Mouse (Mus musculus): ENCODE results near the gene Igsf9. TPM values are rescaled to one million over a fixed set of nuclear protein-coding genes. Genes with fewer than 3 reads are reported as not detected.

Gene Igsf9
- polyA plus RNA-seq, 1 experiment = 40.6 TPM

GRCm38 (mm10) chr1:172481111-172481510 is 477 bp upstream of the Igsf9 start:
- TF ChIP-seq CTCF (IDR thresholded peaks at IDR 0.05; ENCODE audit: low read depth, low read length) = no peak
- TF ChIP-seq POLR2A (IDR thresholded peaks at IDR 0.05; ENCODE audit: insufficient read depth, low read length) = no peak
- no peak for TF ChIP-seq EP300 (IDR thresholded peaks at IDR 0.05; ENCODE audit: insufficient read depth, low read depth, low read length)
- Histone ChIP-seq H3K9ac (ENCODE audit: low read depth, poor library complexity, severe bottlenecking) (peak overlapping the region; percentile 66), H3K27ac (ENCODE audit: insufficient read depth, low read length) (peak overlapping the region; percentile 53), H3K9me3 (replicated peaks; ENCODE audit: control insufficient read depth, insufficient read depth, low read length, poor library complexity, severe bottlenecking) (no peaks in the 10 kb centered on the region), H3K36me3 (ENCODE audit: control insufficient read depth, insufficient read depth, low read length, poor library complexity, severe bottlenecking) (no peaks in the 10 kb centered on the region; the same call in 1 of the 2 replicates), H3K27me3 (ENCODE audit: control insufficient read depth, insufficient read depth, low read length, poor library complexity, severe bottlenecking) (no peaks in the 10 kb centered on the region), H3K4me3 (ENCODE audit: low read depth, low read length) (peak overlapping the region; percentile 53), H3K4me1 (ENCODE audit: control insufficient read depth, insufficient read depth, low read length) (peaks cover 2% of the 10 kb centered on the region)

DNA sequence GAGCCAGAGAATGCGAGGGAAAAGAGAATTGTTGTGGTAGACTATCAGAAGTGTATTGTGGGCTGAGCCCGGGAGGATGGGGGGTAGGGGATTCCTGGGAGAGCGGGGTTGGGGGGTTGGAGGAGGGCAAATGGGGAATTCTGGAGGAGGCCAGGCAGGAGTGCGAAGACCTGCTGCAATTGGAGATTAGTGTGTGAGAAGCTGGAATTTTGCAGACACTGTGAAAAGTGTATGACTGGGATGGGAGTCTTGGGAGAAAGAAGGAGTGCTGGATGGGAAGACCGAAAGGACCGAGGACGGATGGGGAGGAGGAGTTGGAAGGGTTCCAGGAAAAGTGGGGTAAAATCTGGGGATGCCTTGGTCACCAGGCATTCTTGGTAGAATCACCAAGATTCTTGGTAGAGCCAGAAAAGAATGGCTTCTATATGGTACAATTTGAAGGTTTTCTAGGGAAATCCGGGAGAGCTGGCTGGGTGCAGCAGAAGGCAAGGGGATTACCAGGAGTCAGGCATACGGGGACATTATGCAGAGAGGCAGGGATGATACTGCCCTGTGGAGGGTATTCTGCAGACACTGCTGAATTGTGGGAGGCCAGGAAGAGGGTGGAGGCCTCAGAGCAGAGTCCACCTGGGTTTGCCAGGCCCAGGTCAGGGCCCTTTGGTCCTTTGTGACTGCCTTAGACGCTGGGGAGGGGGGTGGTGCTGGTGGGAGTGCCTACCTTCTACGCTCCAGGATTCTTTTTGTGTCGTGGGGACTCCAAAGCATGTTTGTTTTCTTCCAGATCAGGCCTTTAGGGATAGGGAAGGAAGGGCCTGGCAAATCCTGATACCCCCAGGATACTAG is 1.2 kb downstream of the Igsf9 start:
- TF ChIP-seq EP300 (IDR thresholded peaks at IDR 0.05; ENCODE audit: insufficient read depth, low read depth, low read length) (no peak), CTCF (IDR thresholded peaks at IDR 0.05; ENCODE audit: low read depth, low read length) (no peak), POLR2A (IDR thresholded peaks at IDR 0.05; ENCODE audit: insufficient read depth, low read length) (no peak)
- Histone ChIP-seq H3K27ac (ENCODE audit: insufficient read depth, low read length) (no peak overlapping the region), H3K36me3 (ENCODE audit: control insufficient read depth, insufficient read depth, low read length, poor library complexity, severe bottlenecking) (no peaks in the 10 kb centered on the region; the same call in 1 of the 2 replicates), H3K9ac (ENCODE audit: low read depth, poor library complexity, severe bottlenecking) (peak overlapping the region; percentile 52), H3K27me3 (ENCODE audit: control insufficient read depth, insufficient read depth, low read length, poor library complexity, severe bottlenecking) (no peaks in the 10 kb centered on the region), H3K9me3 (replicated peaks; ENCODE audit: control insufficient read depth, insufficient read depth, low read length, poor library complexity, severe bottlenecking) (no peaks in the 10 kb centered on the region), H3K4me1 (ENCODE audit: control insufficient read depth, insufficient read depth, low read length) (peaks cover 2% of the 10 kb centered on the region), H3K4me3 (ENCODE audit: low read depth, low read length) (peak overlapping the region; percentile 49)

DNA sequence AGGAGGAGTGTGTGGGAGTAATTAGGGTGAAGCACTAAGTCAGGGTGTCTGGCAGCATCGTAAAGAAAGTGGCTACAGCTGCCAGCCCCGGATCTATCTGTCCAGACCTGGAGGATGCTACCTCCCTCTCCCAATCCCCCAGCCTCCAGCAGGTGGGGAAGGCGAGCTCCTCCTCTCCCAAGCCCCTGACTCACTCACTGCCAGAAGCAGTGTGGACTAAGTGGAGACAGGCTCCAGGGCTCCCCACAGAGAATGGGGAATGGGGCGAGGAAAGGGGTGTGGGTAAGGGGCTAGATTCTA is 1.7 kb downstream of the Igsf9 start:
- Histone ChIP-seq H3K27ac (ENCODE audit: insufficient read depth, low read length) (no peak overlapping the region), H3K27me3 (ENCODE audit: control insufficient read depth, insufficient read depth, low read length, poor library complexity, severe bottlenecking) (no peaks in the 10 kb centered on the region), H3K9ac (ENCODE audit: low read depth, poor library complexity, severe bottlenecking) (peak overlapping the region; percentile 52; the same call in 1 of the 2 replicates), H3K4me3 (ENCODE audit: low read depth, low read length) (peak overlapping the region; percentile 49), H3K4me1 (ENCODE audit: control insufficient read depth, insufficient read depth, low read length) (peaks cover 2% of the 10 kb centered on the region), H3K36me3 (ENCODE audit: control insufficient read depth, insufficient read depth, low read length, poor library complexity, severe bottlenecking) (no peaks in the 10 kb centered on the region; the same call in 1 of the 2 replicates), H3K9me3 (replicated peaks; ENCODE audit: control insufficient read depth, insufficient read depth, low read length, poor library complexity, severe bottlenecking) (no peaks in the 10 kb centered on the region)
- TF ChIP-seq EP300 (IDR thresholded peaks at IDR 0.05; ENCODE audit: insufficient read depth, low read depth, low read length) = no peak
- peak; percentile 17 for TF ChIP-seq CTCF (IDR thresholded peaks at IDR 0.05; ENCODE audit: low read depth, low read length)
- no peak for TF ChIP-seq POLR2A (IDR thresholded peaks at IDR 0.05; ENCODE audit: insufficient read depth, low read length)

- Histone ChIP-seq H3K9ac (ENCODE audit: low read depth, poor library complexity, severe bottlenecking) (no peak overlapping the region), H3K4me3 (ENCODE audit: low read depth, low read length) (no peak overlapping the region), H3K27ac (ENCODE audit: insufficient read depth, low read length) (no peak overlapping the region), H3K27me3 (ENCODE audit: control insufficient read depth, insufficient read depth, low read length, poor library complexity, severe bottlenecking) (no peaks in the 10 kb centered on the region), H3K9me3 (replicated peaks; ENCODE audit: control insufficient read depth, insufficient read depth, low read length, poor library complexity, severe bottlenecking) (no peaks in the 10 kb centered on the region), H3K4me1 (ENCODE audit: control insufficient read depth, insufficient read depth, low read length) (peaks cover 2% of the 10 kb centered on the region), H3K36me3 (ENCODE audit: control insufficient read depth, insufficient read depth, low read length, poor library complexity, severe bottlenecking) (no peaks in the 10 kb centered on the region; the same call in 1 of the 2 replicates)
- TF ChIP-seq POLR2A (IDR thresholded peaks at IDR 0.05; ENCODE audit: insufficient read depth, low read length) = no peak
- TF ChIP-seq CTCF (IDR thresholded peaks at IDR 0.05; ENCODE audit: low read depth, low read length) = no peak
- TF ChIP-seq EP300 (IDR thresholded peaks at IDR 0.05; ENCODE audit: insufficient read depth, low read depth, low read length) = no peak
Measured at GRCm38 (mm10) chr1:172484236-172484635, 2.6 kb downstream of the Igsf9 start.

GRCm38 (mm10) chr1:172484671-172485070 is 3.1 kb downstream of the Igsf9 start:
- Histone ChIP-seq H3K27me3 (ENCODE audit: control insufficient read depth, insufficient read depth, low read length, poor library complexity, severe bottlenecking) (no peaks in the 10 kb centered on the region), H3K4me3 (ENCODE audit: low read depth, low read length) (no peak overlapping the region), H3K36me3 (ENCODE audit: control insufficient read depth, insufficient read depth, low read length, poor library complexity, severe bottlenecking) (no peaks in the 10 kb centered on the region; the same call in 1 of the 2 replicates), H3K9me3 (replicated peaks; ENCODE audit: control insufficient read depth, insufficient read depth, low read length, poor library complexity, severe bottlenecking) (no peaks in the 10 kb centered on the region), H3K9ac (ENCODE audit: low read depth, poor library complexity, severe bottlenecking) (no peak overlapping the region), H3K4me1 (ENCODE audit: control insufficient read depth, insufficient read depth, low read length) (peaks cover 2% of the 10 kb centered on the region), H3K27ac (ENCODE audit: insufficient read depth, low read length) (no peak overlapping the region)
- TF ChIP-seq EP300 (IDR thresholded peaks at IDR 0.05; ENCODE audit: insufficient read depth, low read depth, low read length) = no peak
- TF ChIP-seq POLR2A (IDR thresholded peaks at IDR 0.05; ENCODE audit: insufficient read depth, low read length) = no peak
- no peak for TF ChIP-seq CTCF (IDR thresholded peaks at IDR 0.05; ENCODE audit: low read depth, low read length)

DNA sequence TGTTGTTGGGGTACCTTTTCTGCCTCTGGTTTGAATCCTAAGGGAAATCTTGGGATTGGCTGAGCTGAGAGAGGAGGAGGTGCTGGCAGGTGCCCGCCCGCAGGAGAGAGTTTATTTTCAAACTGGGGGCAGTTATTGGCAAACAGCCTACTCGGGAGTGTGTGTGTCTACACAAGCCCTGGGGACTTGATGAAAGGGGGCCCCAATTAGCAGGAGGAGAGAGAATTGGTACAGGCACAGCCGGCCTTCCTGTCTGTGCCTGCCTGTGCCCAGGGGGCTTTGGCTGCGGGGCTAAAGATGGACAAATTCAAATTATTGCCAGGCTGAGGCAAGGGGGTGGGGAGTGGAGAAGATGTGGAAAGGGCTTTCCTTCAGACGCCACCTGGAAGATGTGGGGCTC is 4.2 kb downstream of the Igsf9 start:
- Histone ChIP-seq H3K9ac (ENCODE audit: low read depth, poor library complexity, severe bottlenecking) (no peak overlapping the region), H3K27me3 (ENCODE audit: control insufficient read depth, insufficient read depth, low read length, poor library complexity, severe bottlenecking) (no peaks in the 10 kb centered on the region), H3K27ac (ENCODE audit: insufficient read depth, low read length) (no peak overlapping the region), H3K4me1 (ENCODE audit: control insufficient read depth, insufficient read depth, low read length) (peaks cover 2% of the 10 kb centered on the region), H3K36me3 (ENCODE audit: control insufficient read depth, insufficient read depth, low read length, poor library complexity, severe bottlenecking) (no peaks in the 10 kb centered on the region; the same call in 1 of the 2 replicates), H3K4me3 (ENCODE audit: low read depth, low read length) (no peak overlapping the region), H3K9me3 (replicated peaks; ENCODE audit: control insufficient read depth, insufficient read depth, low read length, poor library complexity, severe bottlenecking) (no peaks in the 10 kb centered on the region)
- TF ChIP-seq POLR2A (IDR thresholded peaks at IDR 0.05; ENCODE audit: insufficient read depth, low read length) = no peak
- no peak for TF ChIP-seq EP300 (IDR thresholded peaks at IDR 0.05; ENCODE audit: insufficient read depth, low read depth, low read length)
- TF ChIP-seq CTCF (IDR thresholded peaks at IDR 0.05; ENCODE audit: low read depth, low read length) = no peak
